Mouse (Mus musculus): ENCODE results near the gene Cyld.
"Not testable (repeated sequence)": the region's sequence is repeated elsewhere in the genome, so short reads cannot be mapped to it uniquely, and the experiment has no call there.

The Cyld gene

DNA sequence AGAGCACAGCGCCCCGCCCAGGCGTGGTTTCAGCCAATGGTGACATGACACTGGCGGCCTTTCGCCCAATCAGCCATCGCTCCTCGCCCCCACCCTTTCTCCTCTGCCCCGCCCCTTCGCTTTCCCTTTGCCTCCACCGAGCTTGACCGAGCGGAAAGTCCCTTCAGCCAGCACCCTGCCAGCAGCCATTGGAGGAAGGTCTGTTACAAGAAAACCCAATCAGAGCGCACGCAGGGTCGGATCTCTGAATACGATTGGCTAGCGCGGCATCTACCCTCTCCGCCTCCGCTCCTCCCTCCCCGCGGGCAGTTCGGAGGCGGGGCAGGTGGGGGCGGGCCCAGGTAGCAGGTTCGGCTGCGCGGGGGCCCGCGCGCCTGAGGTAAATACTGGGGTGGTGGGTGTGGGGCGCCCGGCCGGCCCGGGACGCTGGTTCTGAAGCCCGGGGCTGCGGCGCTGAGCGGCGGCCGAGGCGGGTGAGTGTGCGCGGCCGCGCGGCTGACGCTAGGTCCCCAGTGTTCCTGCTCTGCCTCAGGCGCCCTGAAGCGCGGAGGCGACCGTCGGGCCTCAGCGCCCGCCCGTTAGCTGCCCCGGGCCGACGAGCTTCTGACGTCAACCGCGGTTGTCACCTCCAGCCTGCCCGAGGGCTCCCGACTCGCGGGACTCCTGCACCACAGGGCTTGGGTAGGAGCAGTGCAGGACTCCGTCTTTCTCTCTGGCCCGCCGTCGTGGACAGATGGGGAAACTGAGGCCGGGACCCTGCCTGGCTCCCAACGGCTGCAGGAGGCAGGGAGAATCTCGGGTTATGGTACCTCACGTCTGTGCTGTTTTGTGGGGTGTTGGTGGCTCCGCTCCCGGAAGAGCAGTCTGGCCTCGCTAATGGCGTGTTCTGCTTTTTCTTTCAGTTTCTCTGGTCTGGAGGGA lies at the start of gene Cyld:
Cyld (plus strand) TSS at position 308 of the 921 bp plus-strand sequence.
- peak; percentile 97 to 98 for DNase-seq (ENCODE audit: low spot score in 2 of 2)

- no peak for DNase-seq (ENCODE audit: low spot score in 2 of 2)
Observed at GRCm38 (mm10) chr8:88648322-88648721, 48.5 kb upstream of the Cyld start.

DNA sequence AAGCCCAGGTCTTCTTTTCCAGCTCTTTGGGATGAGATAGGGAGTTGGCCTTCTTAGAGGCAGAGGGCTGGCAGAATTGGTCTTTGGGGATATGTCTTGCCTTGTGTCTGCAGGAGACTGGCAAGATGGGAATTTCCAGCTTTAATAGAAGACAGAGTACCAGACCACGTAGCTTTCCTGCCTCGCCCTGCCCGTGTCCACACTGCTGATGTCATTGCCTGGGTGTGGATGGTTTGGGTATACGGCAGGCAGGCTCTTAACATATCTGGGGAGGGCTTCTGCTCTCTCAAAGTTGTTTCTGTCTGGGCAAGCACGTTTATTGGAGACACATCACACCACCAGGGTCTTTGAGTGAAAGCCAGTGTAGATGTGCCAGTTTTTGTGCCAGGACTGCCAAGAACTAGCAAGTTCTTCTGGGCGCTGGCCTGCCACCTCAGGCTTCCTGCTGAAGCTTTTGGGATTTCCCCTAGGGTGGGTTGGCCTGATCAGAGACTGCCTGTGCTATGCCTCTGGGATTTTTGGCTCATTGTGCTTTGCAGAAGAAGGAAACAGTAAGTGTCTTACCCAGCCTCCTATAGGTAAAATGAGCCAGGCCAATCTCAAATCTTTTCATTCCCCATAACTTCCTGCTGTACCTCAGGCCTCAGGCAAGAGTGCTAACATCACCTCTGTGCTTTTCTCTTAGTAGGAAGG lies 46.7 kb upstream of the Cyld start:
- DNase-seq (ENCODE audit: low spot score in 2 of 2) = no peak

GRCm38 (mm10) chr8:88651122-88651521 lies 45.7 kb upstream of the Cyld start:
- DNase-seq (ENCODE audit: low spot score in 2 of 2) = not testable (repeated sequence)

- DNase-seq (ENCODE audit: low spot score in 2 of 2) = no peak
Observed at GRCm38 (mm10) chr8:88655334-88655733, 41.5 kb upstream of the Cyld start.

- no peak for DNase-seq (ENCODE audit: low spot score in 2 of 2)
Observed at GRCm38 (mm10) chr8:88659873-88660272, 37.0 kb upstream of the Cyld start.

DNA sequence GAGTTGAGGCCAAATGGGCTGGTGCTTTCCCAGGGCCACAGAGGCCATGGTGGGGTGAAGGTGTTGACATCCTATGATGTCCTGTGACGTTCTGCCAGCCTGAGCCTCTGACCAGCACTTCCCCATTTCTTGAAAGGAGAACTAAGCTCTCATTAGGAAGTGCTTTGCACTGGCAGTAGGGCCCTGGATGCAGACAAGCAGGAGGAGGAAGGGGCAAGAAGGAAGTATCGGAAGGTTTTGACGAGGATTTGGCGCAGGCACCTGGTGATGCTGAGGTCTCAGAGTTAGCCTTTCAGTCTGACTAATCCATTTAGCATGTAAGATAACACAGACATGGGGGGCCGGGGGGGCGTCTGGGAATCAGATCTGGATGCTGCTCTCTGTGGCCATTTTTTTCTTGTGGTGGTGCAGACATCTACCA lies 34.4 kb upstream of the Cyld start:
- peak in 1 of 2 experiments; percentile 46 for DNase-seq (ENCODE audit: low spot score in 2 of 2)

DNA sequence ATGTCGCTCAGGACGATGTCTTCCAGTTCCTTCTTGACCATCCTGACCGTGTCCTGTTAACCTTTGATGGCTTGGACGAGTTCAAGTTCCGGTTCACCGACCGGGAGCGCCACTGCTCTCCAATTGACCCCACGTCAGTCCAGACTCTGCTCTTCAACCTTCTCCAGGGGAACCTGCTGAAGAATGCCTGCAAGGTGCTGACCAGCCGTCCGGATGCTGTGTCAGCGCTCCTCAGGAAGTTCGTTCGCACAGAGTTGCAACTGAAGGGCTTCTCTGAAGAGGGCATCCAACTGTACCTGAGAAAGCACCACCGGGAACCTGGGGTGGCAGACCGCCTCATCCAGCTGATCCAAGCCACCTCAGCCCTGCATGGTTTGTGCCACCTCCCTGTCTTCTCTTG lies 32.7 kb upstream of the Cyld start:
- DNase-seq (ENCODE audit: low spot score in 2 of 2) = no peak

DNA sequence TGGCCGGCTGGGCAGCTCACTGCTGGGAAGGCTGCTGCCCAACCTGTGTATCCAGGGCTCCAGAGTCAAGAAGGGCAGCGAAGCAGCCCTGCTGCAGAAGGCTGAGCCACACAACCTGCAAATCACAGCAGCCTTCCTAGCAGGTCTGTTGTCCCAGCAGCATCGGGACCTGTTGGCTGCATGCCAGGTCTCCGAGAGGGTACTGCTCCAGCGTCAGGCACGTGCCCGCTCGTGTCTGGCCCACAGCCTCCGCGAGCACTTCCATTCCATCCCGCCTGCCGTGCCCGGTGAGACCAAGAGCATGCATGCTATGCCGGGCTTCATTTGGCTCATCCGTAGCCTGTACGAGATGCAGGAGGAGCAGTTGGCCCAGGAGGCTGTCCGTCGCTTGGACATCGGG lies 31.9 kb upstream of the Cyld start:
- DNase-seq (ENCODE audit: low spot score in 2 of 2) = no peak

- DNase-seq (ENCODE audit: low spot score in 2 of 2) = peak in 1 of 2 experiments; percentile 34
Observed at GRCm38 (mm10) chr8:88666435-88666834, 30.4 kb upstream of the Cyld start.

DNA sequence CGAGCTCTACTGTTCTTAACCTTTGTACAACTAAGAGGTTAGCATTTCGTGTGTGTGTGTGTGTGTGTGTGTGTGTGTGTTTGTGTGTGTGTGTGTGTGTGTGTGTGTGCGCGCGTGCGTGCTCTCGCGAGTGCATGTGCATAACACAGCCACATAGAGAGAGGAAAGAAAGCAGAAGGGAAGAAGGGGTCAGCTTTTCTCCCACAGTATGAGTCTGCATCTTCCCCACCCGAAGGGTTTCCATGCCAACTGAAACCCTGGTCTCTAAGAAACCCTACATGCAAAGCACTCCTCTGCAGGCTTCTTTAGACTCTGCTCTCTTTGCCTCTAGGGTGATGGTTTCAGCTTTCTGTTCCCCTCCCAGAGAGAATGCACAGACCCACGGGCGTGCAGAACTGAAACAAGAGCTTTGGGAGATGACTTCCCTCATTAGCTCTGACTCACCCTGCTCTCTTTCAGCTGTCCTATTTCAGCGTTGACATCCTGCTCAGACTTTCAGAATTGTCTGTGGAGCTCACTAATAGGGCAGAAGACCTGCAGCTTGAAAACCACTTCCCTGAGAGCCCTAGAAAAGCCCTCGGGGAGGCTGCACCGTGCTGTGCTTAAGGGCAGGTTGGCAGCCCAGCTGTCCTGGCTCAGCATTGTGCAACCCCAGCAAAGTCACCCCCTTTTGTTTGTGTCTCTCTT lies 28.3 kb upstream of the Cyld start:
- DNase-seq (ENCODE audit: low spot score in 2 of 2) = peak in 1 of 2 experiments; percentile 51

GRCm38 (mm10) chr8:88670782-88671181 lies 26.0 kb upstream of the Cyld start:
- no peak for DNase-seq (ENCODE audit: low spot score in 2 of 2)

DNA sequence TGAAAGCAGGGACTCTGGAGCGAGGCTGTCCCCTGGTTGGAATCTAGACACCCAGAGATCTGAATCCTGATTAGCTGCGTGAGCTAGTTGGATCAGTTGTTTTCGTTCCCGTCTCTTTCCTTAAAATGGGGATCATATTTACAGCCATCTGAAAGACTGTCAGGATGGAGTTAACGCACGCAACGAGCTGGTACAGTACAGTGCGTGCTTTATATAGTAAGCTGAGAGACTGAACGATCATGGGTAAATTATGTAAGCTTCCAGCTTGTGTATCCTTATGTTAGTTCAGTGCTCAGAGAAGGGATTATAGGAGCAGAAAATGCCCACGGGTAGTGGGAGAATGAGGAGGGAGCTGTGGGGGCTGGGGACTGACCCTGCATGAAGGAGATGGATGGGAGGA lies 25.3 kb upstream of the Cyld start:
- DNase-seq (ENCODE audit: low spot score in 2 of 2) = no peak

- no peak for DNase-seq (ENCODE audit: low spot score in 2 of 2)
Observed at GRCm38 (mm10) chr8:88673859-88674258, 23.0 kb upstream of the Cyld start.

DNA sequence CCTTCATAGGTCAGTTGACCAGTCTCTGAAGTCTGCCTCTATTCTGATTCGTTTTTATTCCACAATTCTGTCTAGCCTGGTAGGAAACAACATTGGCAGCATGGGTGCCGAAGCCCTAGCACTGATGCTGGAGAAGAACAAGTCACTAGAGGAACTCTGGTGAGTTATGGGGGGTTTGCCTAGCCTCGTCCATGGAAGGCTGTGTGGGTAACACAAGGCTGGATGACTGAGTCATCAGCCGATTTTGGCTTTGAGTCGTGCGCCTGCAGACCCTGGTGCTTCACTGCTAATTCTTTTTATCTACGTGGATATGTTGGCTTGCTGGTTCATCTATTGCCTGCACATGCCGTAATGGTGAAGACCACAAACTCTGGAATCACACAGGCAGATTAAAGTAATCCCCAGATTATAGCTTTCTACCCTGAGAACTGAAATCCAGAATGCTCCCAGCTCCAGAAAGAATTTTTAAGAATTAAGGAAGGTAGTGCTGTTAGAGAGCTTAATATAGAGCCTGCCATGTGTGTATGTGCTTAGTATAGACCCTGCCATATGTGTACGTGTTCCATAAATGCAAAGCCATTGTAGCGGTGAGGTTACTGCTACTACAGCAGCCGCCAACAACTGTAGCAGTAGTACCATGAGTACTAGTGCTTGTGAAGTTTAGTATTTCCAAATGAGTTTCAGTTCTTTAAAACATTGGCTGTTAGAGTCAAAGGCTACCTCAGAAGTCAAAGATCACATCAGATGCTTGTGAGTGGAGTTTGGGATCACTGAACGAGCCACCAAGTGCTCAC lies 21.3 kb upstream of the Cyld start:
- no peak for DNase-seq (ENCODE audit: low spot score in 2 of 2)

GRCm38 (mm10) chr8:88677071-88677470 lies 19.8 kb upstream of the Cyld start:
- no peak for DNase-seq (ENCODE audit: low spot score in 2 of 2)

DNA sequence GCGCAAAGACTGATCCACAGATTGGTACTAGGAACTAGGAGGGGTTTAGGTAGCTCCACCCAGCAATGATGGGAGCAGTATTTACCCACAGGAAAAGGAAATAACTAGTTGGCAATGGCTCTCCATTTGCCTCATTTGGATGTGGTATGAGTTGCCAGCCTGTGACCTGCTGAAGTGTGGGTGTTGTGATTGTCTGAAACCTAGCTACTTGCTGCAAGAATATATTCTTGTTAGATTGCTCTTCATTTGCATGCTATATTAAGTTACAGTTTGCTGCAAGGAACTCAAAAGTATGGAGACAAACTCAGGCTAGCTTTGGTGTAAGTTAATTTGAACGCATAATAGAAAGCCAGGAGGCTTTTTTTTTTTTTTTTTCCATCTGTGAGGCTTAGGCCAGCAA lies 16.3 kb upstream of the Cyld start:
- no peak for DNase-seq (ENCODE audit: low spot score in 2 of 2)

- no peak for DNase-seq (ENCODE audit: low spot score in 2 of 2)
Observed at GRCm38 (mm10) chr8:88681046-88681445, 15.8 kb upstream of the Cyld start.

DNA sequence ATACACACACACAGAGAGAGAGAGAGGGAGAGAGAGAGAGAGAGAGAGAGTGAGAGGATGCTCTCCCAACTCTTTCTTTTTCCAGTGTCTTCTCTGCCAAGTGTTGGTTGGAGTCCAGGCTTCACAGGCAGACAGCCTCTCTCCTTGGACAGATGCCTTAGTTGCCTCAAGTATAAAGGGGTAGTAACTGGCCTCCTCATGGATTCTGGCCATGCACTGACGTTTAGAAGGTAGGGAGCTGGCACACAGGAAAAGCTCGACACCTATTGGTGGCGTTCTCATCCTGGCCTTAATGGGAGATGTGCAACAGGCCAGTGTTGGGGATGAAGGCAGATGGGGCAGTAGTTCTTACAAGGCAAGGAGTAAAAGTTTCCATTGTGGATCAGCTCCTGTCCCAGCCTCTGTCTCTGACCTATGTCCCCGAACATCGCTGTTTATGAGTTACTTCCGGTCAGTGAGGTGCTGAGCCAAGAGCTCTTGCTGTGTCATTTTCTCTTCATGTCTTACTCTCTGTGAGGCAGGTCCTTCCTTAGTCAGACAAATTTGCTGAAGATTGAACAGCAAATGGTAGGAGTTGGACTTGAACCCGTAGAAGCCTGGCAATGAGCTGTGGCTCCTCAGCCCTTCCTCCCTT lies 13.1 kb upstream of the Cyld start:
- no peak for DNase-seq (ENCODE audit: low spot score in 2 of 2)

DNA sequence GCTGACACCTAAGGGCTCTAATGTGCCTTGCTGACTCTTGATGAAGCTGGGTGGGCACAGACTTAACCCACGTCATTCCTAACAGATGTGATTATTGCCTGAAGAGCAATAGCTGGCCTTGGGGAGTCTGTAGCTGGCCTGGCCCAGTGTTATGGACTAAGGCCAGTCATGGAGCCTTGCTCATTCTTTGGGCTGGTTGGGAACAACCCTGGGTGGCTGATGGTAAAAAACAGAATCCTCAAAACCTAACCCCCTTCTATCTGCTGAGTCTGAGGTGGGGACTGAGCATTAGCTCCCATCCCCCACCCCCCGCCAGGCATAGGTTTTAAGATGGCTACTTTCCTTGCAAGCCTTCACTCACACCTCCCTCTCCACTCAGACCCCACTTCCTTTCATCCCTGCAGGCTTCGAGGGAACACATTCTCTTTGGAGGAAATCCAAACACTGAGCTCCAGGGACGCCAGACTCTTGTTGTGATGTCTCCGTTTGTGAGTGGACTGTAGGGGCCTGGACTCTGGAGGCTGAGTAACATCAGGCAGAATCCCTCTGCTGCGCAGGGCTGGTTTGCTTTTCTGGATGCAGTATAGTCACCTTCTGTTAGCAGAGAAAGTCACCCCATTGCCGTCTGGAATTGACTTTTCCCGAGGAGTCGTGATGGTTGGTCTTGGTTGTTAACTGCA lies 10.5 kb upstream of the Cyld start:
- DNase-seq (ENCODE audit: low spot score in 2 of 2) = peak; percentile 7 to 47

GRCm38 (mm10) chr8:88686906-88687235 lies 10.0 kb upstream of the Cyld start:
- peak; percentile 6 to 42 for DNase-seq (ENCODE audit: low spot score in 2 of 2)
